Mouse (Mus musculus): ENCODE results near the gene Dock11.
A peak's percentile ranks its signal among the peaks of the same experiment; 100 is the strongest.

The Dock11 gene

DNA sequence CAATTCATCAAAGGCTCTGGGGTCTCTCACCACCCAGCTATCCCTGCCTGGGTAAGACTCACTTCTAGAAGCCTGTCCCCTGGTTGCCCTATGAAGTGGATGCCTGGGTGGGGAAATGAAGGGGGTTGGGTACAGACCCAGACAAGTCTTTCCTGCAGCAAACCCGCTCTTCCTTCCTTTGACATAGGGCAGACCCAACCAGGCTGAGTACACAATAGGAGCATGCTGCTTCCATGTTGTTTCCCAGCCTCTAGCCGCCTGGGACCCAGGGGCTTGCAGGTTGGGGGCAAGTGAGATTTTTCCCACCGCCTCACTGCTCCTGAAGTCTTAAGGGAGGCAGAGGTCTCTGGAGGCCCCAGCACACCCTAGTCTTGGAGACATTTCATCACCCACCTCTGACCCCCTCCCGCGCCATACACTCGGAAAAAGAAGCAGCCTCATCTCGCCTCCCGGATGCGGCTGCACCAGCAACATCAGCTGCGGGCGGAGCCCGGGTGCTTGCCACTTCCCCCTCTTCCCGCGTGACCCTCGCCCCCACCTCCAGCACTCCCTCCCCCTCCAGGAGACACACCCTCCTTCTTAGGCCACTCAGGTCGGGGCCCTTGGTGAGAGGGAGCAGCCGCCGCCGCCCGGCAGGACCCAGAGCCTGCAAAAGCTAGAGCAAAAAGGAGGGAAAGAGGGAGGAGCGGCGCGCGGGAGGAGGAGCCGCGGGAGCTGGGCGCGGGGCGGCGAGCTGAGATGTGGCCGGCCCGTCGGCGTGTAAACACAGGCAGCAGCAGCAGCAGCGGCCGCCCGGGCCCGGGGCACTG, at the start of gene Dock11:
Gene Dock11, plus strand, starts transcription at position 746 of the 809 bp plus-strand sequence.
- peak; percentile 86 for DNase-seq

- DNase-seq, result peak; percentile 36
Measured at GRCm38 (mm10) chrX:35879703-35880102, 8.9 kb upstream of the Dock11 start.

DNA sequence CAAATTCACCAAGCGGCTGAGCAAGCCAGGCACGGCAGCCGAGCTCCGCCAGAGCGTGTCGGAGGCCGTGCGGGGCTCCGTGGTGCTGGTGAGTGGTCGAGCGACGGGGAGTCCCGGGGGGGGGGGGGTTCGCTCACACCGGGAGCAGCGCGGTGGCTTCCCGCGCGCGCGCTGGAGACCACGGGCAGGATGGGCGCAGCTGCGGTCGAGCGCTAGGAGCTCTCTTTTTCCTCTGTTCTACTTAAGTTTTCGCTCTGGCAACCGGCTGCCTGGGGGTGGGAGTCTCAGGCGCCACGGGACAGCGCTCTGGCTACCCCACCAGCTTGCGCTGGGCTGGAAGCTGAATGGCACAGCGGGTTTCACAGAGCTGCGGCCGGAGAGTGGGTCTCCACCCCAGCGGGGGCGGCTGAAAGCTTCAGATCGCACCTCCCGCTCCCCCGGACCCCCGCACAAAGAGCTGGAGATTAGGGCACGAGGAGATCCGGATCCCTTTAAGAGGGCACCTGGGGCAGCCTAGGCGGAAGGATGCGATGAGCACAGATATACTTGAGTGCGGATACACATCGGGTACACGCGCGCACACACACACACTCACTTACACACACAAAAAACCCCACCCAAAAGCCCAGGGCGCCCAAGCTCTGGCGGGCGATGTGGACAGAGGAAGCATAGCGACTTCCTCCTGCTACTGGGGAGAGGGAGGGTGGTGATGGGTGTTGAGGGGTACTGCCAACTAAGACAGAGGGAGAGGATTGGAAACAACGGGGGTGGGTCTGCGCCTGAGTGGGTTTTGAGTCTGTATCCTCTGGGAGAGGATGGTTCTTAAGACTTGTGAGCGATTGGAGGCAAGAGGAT, 540 bp downstream of the Dock11 start:
- DNase-seq, result peak; percentile 63

- DNase-seq, result peak; percentile 56
Measured at GRCm38 (mm10) chrX:35889800-35890106, 1.1 kb downstream of the Dock11 start.

DNA sequence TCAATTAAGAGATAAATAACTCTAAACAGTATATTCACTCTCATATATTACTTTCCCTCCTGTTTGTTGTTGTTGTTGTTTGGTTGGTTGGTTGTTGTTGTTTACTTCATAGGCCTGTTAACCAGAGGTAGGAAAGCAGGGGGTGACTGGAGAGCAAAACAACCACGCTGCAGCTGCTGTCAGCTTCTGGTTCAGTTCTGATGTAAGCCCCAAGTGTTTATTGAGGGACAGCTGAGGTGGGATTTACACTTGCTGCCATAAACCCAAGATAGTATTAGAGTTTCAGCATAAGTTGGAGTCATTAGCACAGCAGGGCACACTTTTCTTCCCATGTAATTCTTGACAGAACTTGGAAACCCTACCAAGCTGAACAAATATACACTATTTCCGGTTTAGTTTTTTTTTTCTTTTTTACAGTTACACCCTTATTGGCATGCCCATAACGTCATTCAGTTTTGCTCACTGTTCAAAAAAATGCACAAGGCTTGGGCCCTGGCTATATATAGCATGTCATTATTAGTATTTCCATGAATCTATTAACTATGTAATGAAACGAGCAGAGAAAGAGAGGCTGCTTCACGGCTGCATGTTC, 3.0 kb downstream of the Dock11 start:
- no peak for DNase-seq

GRCm38 (mm10) chrX:35892377-35892776, 3.7 kb downstream of the Dock11 start:
- DNase-seq, result no peak

GRCm38 (mm10) chrX:35897648-35898500, 9.2 kb downstream of the Dock11 start:
- DNase-seq, result peak; percentile 43

DNA sequence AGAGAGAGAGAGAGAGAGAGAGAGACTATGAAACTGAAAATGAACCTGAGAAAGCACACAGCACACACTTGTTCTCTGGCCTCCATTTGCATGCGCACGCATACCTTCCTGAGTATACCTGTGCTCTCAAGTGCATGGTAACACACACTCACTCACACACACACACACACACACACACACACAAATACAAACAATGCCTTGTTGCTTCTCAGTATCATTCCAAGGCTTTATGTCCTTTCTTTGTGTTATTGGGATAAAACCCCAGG, 9.8 kb downstream of the Dock11 start:
- DNase-seq, result no peak

- no peak for DNase-seq
Measured at GRCm38 (mm10) chrX:35904352-35904751, 15.7 kb downstream of the Dock11 start.

DNA sequence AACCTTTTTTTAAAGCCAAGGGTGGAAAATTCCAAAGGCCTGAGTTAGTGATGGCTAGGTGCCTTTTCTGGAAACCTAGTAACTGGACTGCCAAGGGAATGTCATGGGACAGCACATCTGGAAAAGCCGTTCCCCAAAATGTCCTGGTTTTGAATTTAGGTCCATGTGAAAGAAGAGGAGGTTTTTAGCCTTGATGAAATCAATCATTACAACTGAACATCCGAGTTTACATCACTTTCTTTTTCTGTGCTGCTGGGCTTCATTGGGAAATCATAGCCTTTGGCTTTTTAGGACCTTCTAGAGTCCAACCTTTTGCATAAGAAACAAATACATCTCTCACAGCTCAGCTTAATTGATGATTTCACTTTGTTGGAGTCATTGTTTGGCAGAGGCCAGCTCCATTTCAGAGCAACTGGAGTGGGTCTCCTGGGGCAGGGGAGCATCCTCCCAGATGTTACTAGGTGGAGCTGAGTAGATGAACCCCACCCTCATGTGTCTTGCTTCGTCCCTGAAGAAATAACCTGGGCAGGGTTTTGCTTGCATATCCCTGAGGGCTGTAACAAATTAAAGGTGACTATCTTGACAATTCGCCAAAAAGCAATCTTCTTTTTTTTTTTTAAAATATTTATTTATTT, 18.2 kb downstream of the Dock11 start:
- no peak for DNase-seq

DNA sequence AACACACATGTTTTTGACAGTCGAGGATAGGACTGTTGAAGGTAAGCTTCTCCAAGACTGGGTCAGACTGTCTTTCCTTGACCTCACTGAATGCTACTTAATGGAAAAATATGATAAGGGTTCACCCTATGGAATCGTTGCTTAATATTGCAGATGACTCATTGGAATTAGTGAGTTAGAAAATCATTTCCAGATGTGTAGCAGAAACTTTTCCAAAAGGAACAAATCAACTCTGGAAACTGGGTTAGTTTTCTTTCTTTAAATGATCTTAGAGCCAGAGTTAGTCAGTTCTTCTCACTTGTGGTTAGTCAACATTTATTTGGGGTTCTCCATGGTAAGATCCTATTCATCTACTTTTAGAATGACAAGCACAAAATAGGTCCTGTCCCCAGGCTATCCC, 30.9 kb downstream of the Dock11 start:
- no peak for DNase-seq

DNA sequence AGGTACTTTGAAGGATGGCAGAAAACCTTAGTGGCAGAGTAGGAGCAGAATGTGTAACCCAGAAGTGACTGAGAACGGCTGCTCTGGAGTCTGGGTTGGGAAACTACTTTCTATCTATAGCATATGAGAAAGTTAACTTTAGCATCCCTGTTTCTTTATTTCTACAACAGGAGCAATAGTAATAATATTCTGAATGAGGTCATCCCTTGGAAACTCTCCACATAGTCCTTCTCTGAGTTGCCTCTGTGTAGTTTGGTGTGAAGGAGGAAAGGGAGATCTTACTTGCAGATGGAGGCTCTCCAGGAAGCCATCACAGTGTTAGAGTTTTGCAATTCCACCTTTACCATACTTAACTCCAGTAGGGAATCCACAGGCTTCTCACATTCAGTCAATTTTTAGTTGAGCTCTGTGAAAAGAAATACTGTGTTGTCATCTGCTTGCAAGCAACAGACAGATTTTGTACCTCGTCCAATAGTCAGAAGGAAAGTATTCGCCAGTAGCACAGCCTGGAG, 31.5 kb downstream of the Dock11 start:
- DNase-seq, result no peak

DNA sequence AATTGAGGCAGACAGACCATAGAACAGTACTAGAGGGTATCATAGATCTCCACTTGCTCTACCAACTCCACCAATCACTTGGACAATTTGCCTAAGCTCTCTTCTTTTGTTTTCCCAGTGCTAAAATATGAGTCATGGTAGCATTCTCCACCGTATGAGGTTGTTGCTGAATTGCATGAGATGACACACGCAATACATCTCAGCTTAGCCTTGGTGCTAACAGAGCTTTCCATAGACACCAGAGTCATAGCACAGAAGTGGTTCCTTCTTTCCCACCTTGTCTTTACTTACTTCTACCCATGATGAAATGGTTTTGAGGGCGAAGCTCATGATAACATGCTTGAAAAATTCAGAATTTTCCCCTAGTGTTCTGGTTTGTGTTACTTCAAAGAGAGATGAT, 33.3 kb downstream of the Dock11 start:
- DNase-seq, result no peak

DNA sequence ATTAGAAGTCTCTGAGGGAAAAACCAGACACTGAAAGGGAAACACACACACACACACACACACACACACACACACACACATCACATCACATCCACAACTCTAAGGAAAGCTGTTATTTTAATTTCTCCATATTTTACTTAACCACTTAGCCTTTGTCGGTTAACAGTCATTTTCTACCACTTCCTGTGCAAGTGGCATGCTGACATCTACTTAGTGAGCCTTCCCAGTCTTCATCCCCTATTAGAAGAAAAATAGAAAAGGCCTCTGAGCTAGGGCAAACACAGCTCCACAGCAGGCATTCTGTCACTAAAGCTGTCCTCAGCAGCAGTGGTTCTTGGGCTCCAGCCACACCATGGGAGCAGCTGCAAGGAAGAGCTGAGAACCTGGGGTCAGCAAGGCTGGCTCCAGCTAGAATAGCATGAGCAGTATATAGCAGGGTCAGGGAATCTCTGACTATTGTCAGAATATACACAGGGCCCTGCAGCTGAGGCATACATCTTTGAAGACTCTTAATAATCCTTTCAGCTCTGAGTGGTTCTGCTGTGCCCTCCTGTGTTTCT, 36.2 kb downstream of the Dock11 start:
- DNase-seq, result no peak

- DNase-seq, result no peak
Measured at GRCm38 (mm10) chrX:35930094-35930933, 41.7 kb downstream of the Dock11 start.

DNA sequence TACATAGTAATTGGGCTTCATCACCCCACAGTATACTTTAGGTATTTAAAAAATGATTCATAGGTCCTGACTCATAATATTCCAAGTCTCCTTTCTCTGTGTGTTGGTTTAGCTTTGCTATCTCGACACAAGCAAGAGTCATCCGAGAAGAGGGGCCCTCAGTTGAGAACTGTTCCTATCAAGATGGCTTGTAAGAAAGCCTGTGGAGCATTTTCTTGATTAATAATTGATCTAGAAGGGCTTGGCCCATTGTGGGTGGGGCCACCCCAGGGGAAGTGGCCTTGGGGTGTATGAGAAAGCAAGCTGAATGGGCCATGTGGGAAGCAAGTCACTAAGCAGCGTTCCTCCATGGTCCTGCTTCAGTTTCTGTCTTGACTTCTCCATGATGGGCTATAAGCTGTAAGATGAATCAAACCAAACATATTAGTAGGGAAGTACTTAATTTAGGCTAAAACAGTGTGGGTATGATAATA, 42.3 kb downstream of the Dock11 start:
- no peak for DNase-seq

GRCm38 (mm10) chrX:35931945-35932344, 43.3 kb downstream of the Dock11 start:
- DNase-seq, result no peak

DNA sequence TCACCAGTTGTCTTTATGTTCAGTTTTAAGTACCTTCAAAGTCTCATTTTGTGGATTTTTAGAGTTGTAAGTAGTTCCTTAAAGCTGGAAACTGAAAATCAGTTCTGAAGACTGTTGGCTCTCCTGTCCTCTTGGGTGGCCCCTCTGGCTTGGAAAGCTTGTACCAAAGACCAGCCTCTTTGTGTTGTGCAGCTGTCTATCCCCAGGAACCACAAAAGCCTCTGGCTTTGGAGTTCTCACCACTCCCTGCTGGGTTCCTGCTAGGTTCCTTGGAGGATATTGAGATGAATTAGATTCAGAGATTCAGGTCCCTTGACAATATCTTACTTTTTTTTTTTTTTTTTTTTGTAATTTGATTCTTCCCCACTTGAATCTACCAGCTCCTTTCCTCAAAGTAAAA, 44.3 kb downstream of the Dock11 start:
- no peak for DNase-seq

GRCm38 (mm10) chrX:35938112-35938511, 49.5 kb downstream of the Dock11 start:
- DNase-seq, result no peak

DNA sequence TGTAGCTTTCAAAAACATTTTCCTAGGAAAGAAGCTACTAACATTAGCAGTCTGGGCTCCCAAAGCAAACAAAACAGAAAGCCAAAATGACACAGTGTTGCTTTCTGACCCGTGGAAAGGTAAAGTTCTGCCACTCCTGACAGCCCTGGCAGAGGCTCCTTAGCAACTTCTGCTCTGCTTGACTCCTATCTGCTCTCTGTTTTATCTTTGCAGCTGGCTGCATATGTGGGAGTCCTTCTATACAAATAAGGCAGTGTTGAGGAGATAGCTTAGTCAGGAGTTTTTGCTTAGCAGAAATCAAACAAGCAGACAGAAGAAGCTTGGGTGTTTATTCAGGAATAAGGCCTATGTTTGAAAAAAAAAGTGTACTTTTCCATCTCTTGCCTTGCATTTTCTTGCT, 57.8 kb downstream of the Dock11 start:
- DNase-seq, result no peak

DNA sequence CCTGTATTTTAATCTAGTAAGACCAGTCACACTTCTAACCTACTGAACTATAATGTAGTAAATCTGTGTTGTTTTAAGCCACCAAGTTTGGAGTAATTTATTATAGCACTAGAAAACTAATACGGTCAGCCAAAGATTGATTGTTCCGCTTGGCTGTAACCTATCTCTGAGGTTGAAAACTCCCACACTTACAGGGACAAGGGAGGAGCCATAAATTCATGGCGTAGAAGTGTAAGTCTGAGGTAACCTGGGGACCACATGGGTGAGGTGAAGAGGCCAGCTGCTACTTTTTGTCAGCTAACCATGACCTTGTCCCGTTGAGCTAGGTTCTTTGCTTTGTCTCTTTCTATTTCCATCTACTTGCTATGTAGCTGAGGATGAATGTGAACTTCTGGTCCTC, 61.5 kb downstream of the Dock11 start:
- DNase-seq, result no peak
